Mouse (Mus musculus) bone marrow macrophage, adult 2 months (primary cell): ENCODE data around the gene Zbtb22. TPM values are rescaled to one million over a fixed set of nuclear protein-coding genes. Genes with fewer than 3 reads are reported as not detected.
A peak's percentile ranks its signal among the peaks of the same experiment; 100 is the strongest.
"Not testable (repeated sequence)": the region's sequence is repeated elsewhere in the genome, so short reads cannot be mapped to it uniquely, and the experiment has no call there.

Experiments
- H3K27ac ChIP-seq: 2 replicates; pipeline ENCODE4 v1.5.1; 2012; ENCODE audit warnings: low read depth, low read length; ENCODE audit not compliant: insufficient read depth
- H3K4me1 ChIP-seq: 2 replicates; pipeline ENCODE4 v1.6.1; 2012; ENCODE audit warnings: low read length; ENCODE audit not compliant: control insufficient read depth, insufficient read depth
- H3K4me3 ChIP-seq: 2 replicates; pipeline ENCODE4 v1.5.1; 2012; ENCODE audit warnings: mild to moderate bottlenecking, low read length, moderate library complexity; ENCODE audit not compliant: insufficient read depth
- CTCF ChIP-seq: IDR thresholded peaks from 2 replicates; pipeline ENCODE4 v1.5.1; 2012; ENCODE audit warnings: low read depth, mild to moderate bottlenecking, low read length, moderate library complexity
- POLR2A ChIP-seq: IDR thresholded peaks from 2 replicates; pipeline ENCODE4 v1.6.1; 2012; ENCODE audit warnings: mild to moderate bottlenecking, low read depth, low read length, borderline replicate concordance
- polyA plus RNA-seq: library from polyadenylated mRNA; stranded (reverse); fragments of >200 nt; gene quantifications from 2 replicates; pipeline ENCODE4 v1.2.4, GENCODE M21; 2012; ENCODE audit not compliant: missing spikeins, insufficient read depth, insufficient read length

Zbtb22 gene
- polyA plus RNA-seq, 1 experiment, result 21.8 TPM

GRCm38 (mm10) chr17:33948090-33948904, 32.6 kb downstream of the Zbtb22 start:
- peaks cover 29% of the 10 kb centered on the region for H3K4me1 ChIP-seq
- peak overlapping the region; percentile 69 for H3K27ac ChIP-seq
- TF ChIP-seq CTCF (no peak), POLR2A (no peak)
- H3K4me3 ChIP-seq, result no peak overlapping the region

DNA sequence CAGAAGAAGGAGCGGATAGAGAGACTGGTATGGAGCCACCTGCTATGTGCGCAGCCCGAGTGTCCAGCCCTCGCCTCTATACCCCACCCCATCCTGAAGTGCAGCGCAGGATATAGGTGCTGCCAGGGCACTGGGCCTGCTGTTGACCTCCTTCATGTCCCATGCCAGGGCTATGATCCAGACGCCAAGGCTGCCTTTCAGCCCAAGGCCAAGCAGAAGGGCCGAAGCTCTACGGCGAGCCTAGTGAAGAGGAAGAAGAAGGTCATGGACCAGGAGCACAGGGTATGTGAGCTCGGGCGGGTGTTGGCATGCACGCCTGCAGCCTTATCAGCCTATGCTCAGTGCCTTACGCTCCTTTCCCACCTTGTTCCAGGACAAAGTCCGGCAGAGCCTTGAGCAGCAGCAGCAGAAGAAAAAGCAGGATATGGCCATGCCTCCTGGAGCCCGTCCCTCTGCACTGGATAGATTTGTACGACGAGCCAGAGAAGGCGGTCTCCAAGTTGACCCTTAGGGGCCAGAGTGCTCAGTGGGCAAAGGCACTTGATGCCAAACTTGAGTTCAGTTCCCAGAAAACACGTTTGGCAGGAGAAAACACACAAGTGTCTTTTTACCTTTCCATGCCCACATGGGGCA, 33.3 kb downstream of the Zbtb22 start:
- H3K4me3 ChIP-seq, result no peak overlapping the region
- no peak overlapping the region for H3K27ac ChIP-seq
- peaks cover 32% of the 10 kb centered on the region for H3K4me1 ChIP-seq
- no peak for TF ChIP-seq CTCF
- no peak for TF ChIP-seq POLR2A

- H3K4me3 ChIP-seq, result peak overlapping the region; percentile 68
- peaks cover 32% of the 10 kb centered on the region for H3K4me1 ChIP-seq
- TF ChIP-seq POLR2A (no peak), CTCF (no peak)
- H3K27ac ChIP-seq, result no peak overlapping the region
These were observed 34.5 kb downstream of the Zbtb22 start for GRCm38 (mm10) chr17:33950131-33950625.

DNA sequence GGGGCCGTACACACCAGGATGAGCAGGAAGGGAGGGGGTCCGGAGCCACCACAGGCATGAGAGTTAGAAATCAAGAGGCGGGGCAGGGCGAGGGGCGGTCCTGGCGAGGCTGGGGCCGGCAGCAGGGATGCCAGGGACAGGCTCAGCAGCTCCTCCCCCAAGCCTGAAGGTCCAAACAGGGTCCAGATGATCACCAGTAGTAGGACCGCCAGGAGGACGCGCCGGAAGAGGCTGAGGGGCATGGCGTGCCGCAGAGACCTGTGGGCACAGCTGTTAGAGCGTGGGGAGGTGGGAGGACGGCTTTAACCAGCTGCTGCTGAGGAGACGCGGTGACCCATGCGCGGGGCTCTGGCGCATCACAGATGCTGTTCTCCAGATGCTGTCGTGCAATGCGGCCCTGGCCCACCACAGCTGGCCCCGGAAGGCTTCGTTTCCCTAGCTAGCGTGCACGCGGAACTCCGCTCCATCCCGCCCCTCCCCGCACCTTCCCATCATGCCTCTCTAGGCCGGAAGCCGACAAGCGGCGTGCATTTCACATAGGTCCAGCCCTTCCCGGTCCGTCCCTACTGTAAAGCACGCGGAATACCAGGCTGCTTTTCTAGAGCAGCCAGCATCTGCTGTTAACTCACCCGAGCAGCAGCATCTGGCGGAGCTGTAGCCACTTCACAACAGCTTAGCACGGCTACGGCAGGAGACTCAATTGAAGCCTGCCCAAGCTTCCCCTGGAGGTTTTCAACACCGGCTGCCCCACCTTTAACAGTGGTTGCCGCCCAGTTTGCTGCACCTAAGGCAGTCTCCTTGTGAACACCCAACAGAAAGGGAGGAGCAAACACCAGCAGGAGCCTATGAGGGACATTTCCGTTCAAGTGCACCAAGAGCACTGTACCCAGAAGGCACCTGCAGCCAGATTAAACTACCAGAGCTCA, 35.6 kb downstream of the Zbtb22 start, which contains the start of gene B3galt4:
Gene B3galt4, minus strand, starts transcription at position 468 of the 926 bp plus-strand sequence.
- H3K4me1 ChIP-seq, result peaks cover 32% of the 10 kb centered on the region
- TF ChIP-seq POLR2A (no peak; the same call in 1 of the 2 replicates), CTCF (no peak)
- peak within 1 kb of the TSS; percentile 68 for H3K4me3 ChIP-seq
- H3K27ac ChIP-seq, result peak within 1 kb of the TSS; percentile 71

GRCm38 (mm10) chr17:33952015-33952414, 36.3 kb downstream of the Zbtb22 start:
- Histone ChIP-seq H3K4me3 (peak overlapping the region; percentile 68), H3K4me1 (peaks cover 25% of the 10 kb centered on the region)
- H3K27ac ChIP-seq, result not testable (repeated sequence)

DNA sequence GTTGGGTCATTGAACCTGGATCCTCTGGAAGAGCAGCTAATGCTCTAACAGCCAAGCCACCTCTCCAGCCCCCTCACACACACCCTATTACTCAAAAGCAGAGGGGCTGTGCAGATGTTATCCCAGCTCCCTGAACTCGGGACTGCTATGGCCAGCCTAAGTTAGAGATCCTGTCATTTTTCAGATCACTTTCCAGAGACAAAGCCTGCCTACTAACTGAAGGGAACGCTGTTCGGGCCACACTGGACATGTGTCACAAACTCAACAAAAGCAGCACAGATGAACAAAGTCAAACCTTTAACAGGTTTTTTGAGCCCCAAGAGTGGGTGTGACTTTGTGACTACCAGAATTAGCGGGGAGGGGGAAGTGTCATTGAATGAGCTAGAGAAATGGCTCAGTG, 37.2 kb downstream of the Zbtb22 start:
- TF ChIP-seq POLR2A (no peak), CTCF (no peak)
- Histone ChIP-seq H3K27ac (0 out of 2 replicates have a peak overlapping the region, but pooled peaks have one; percentile 6), H3K4me1 (peaks cover 19% of the 10 kb centered on the region), H3K4me3 (peak overlapping the region; percentile 93)

- peak overlapping the region; percentile 93; the same call in 1 of the 2 replicates for H3K4me3 ChIP-seq
- 0 out of 2 replicates have a peak overlapping the region, but pooled peaks have one; percentile 4 for H3K27ac ChIP-seq
- TF ChIP-seq CTCF, result no peak
- peaks cover 15% of the 10 kb centered on the region for H3K4me1 ChIP-seq
These were observed 37.6 kb downstream of the Zbtb22 start for GRCm38 (mm10) chr17:33953310-33953709.

GRCm38 (mm10) chr17:33953961-33954565, 38.4 kb downstream of the Zbtb22 start:
- TF ChIP-seq CTCF (no peak), POLR2A (no peak)
- Histone ChIP-seq H3K4me3 (peak overlapping the region; percentile 93), H3K4me1 (peaks cover 11% of the 10 kb centered on the region; the same call in 1 of the 2 replicates), H3K27ac (peak overlapping the region; percentile 85)
